Mouse (Mus musculus) kidney, postnatal 14 days (tissue): ENCODE data around the gene Mmab.

Source experiments
- DNase-seq: peaks from one replicate; pipeline ENCODE4 v3.0.0; 2022; ENCODE audit warnings: mixed read lengths

Mmab gene

DNA sequence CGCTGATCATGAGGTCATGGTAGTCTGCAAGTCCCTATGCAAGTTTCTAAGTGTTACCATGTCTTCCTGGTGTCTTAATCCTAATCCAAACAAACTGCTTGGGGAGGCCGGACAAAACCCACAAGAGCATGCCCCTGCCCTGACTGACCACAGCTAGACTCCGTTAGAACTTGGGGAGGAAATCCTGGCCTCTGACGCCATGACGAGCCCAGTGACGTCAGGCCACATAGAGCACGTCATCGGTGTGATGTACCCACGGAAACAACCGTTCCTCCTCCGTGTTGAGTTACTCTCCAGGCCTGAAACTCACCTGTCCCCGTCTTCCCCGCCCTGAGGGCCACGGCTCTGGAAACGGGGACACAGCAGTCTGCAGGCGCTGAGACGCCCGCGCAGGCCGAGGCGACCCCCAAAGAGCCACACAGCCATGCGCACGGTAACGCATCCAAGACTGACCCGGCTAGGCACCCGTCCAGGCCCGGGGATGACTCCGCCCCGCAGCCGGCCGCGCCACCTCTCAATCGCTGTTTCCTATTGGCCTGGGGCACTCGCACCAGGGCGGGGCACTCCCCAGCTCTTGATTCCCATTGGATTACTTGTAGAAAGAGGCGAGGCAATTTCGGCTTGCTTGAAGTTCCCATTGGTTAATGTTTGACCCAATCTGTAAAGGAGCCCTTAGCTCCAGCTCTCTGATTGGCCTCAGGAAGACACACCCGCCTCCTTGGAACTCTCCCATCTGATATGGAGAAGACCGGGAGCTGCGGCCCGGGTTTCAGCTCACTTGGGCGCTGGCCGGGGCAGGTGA lies at the start of gene Mmab, which contains the start of gene Mvk:
Gene Mmab (minus strand): TSS at position 495 of the 802 bp plus-strand sequence.
Gene Mvk (plus strand): TSS at position 704 of the 802 bp plus-strand sequence.
- peak; percentile 99 for DNase-seq

- DNase-seq, result no peak
Measured at GRCm38 (mm10) chr5:114490241-114490640, 46.4 kb upstream of the Mmab start.

DNA sequence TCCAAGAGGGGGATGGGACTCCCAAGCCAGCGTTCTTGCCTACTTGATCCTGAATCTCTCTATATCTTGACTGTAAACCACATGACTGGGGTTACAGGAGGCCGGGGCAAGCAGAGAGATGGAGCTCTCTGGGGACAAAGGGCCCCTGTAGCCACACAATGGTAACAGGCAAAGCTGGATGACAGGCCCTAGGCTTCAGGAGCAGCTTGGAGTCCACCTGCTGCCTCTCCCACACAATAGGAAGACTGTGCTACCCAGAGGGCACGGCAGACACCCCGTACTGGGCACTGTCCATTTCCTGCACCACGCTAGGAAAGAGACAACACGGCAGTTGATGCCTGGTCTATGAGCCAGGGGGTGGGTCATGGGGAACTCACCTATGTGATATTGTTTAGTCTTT lies 45.7 kb upstream of the Mmab start:
- DNase-seq, result no peak

DNA sequence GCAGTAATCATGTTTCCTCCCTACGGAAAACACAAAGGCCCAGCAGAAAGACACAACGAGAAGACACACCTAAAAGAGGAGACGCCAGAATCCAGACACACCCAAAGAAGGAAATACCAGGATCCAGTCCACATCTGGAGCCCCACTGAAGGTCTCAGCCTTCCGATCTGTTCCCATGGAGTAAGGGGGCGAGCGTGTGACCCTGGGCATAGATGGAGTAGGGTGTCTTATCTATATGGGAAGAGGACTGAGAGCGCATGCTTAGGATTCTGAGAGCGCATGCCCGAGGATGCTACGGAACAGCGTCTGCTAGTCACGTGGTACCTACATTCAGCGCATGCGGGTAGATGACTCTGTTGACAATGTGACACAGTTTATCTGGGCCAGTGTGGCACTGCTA lies 41.8 kb upstream of the Mmab start:
- no peak for DNase-seq

DNA sequence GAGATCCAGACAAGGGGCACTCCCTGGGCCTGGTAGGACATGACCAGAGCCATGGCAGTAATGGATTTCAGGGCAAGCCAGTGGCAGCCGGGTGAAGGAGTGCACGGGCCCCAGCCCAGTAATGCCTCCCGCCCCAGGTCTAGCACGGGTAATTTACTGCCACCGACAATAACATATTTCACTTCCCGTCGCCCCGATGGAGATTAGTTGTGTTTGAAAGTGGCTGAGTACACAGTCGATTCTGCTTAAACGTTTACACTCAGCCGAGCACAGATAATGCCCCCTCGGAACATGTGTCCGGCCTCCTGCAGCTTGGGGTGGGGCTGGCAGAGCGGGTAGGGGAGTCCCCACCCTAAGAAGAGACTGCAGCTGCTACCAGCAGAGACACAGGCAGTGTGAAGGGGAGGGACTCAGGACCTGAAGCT lies 38.7 kb upstream of the Mmab start:
- DNase-seq, result no peak

DNA sequence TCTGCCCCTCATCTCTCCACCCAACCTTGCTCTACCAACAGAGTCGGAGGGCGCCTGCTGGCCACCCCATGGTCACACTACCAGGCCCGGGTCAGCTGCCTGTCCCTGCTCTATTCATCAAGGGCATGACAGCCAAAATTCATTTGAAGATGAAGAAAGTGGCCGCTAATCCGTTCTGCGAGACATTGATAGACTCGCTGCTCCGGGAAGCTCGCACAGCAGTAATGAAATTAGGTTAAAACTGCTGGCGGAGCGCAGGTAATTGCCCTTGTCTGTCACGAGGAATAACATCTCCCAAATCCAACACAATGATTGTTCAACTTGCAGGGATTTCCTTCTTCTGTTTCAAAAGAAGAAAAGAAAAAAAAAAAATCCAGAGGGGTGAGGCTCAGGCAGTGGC lies 34.4 kb upstream of the Mmab start:
- no peak for DNase-seq

- no peak for DNase-seq
Measured at GRCm38 (mm10) chr5:114474741-114475491, 31.1 kb upstream of the Mmab start.

GRCm38 (mm10) chr5:114470359-114470758 lies 26.5 kb upstream of the Mmab start:
- no peak for DNase-seq

- no peak for DNase-seq
Measured at GRCm38 (mm10) chr5:114468007-114468406, 24.1 kb upstream of the Mmab start.

- DNase-seq, result peak; percentile 84
Measured at GRCm38 (mm10) chr5:114467430-114467829, 23.6 kb upstream of the Mmab start.

- peak; percentile 20 for DNase-seq
Measured at GRCm38 (mm10) chr5:114467019-114467418, 23.2 kb upstream of the Mmab start.

GRCm38 (mm10) chr5:114465641-114466040 lies 21.8 kb upstream of the Mmab start:
- peak; percentile 20 for DNase-seq

DNA sequence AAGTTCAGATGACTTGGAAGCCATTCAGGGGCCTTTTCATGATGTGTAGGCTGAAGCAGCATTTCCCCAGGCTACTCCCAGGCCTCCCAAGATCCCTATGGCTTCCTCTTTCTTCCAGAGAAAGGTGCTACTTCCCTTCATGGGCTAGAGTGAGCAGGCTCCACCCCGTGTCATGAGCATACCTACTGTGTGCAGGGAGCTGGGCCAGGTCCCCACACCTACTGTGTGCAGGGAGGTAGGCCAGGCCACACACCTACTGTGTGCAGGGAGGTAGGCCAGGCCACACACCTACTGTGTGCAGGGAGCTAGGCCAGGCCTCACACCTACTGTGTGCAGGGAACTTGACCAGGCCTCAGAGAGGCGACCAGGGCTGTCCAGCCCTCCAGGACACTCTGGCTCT lies 20.7 kb upstream of the Mmab start:
- no peak for DNase-seq

DNA sequence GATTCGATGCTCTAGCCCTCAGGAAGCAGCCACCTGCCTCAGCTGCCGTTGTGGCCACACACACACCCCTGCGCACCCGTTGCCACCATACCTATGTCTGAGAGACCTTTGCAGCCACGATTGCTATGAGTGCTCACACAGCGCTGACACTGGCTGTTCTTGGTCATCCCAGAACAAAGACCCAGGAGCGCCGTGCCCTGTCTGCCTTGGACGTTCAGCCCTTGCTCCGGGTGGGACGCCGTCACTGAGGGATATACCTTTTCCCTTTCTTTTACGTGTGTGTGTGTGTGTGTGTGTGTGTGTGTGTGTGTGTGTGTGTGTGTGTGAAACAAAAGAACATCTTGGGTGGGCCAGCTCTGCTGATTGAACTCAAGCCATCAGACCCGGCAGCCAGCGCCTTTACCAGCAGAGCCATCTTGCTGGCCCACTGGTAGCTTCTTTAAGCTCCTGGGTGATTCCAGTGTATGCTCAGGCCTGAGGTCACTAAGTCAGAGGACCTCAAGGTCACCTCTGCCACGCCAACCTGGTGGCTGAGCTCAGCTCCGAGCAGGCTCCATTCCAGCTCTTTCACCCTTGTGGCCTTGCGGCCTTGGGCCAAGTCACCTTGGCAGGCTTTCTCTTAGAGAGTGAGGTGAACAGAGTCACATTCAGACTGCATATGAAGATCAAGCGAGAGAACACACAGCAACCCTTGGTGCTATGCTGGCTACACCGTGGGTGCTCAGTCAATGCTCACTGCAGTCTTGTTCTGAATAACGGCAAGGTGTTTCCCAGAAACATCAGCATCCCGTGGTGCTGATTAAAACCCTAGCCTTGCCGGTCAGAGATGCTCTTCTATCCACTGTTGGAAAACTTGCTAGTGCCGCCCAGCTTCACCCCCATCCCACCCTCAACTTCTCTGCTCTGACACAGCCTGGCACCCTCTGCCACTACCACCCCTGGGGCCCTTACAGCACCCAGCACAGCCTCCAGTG lies 18.5 kb upstream of the Mmab start:
- DNase-seq, result peak; percentile 47

- peak; percentile 84 for DNase-seq
Measured at GRCm38 (mm10) chr5:114461238-114461637, 17.4 kb upstream of the Mmab start.

GRCm38 (mm10) chr5:114456995-114457605 lies 13.2 kb upstream of the Mmab start:
- no peak for DNase-seq

- no peak for DNase-seq
Measured at GRCm38 (mm10) chr5:114456287-114456686, 12.4 kb upstream of the Mmab start.

DNA sequence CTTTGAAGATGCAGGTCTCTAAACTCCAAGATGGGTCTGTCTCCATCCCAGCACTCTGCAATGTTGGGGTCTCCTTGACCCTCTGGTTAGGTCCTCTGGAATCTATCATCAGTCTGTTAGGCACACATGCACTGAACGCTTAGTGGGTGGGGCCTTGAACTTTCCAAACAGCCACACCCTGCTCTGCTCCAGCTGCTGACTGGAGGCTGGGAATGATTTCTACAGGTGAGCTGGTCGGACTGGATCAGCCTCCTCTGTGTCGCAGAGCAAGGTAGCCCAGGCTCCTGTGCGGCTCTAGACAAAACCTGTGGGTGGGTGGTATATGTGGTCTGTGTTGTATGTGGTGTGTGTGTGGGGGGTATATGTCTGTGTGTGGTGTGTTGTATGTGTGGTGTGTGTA lies 5.2 kb upstream of the Mmab start:
- no peak for DNase-seq

DNA sequence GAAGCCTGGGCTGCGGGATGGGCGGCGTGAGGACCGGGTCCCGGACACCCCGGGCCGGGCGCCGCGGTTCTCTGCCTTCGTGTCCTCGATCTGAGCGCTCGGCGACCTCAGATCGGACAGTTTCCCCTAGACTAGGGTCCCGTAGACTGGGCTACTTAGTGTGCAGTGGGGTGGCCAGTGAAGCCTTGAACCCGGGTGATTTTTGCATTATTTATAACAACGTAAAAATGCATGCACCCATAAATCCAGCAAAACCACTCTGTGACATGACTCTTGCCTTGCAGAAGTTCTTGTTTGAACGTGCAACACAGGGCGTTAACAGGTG lies 470 bp upstream of the Mmab start:
- DNase-seq, result no peak

GRCm38 (mm10) chr5:114435588-114435987 lies 8.3 kb downstream of the Mmab start:
- DNase-seq, result no peak

GRCm38 (mm10) chr5:114434359-114434758 lies 9.5 kb downstream of the Mmab start:
- no peak for DNase-seq

GRCm38 (mm10) chr5:114429781-114430180 lies 14.1 kb downstream of the Mmab start:
- no peak for DNase-seq

- no peak for DNase-seq
Measured at GRCm38 (mm10) chr5:114428621-114429020, 15.2 kb downstream of the Mmab start.
